Mouse (Mus musculus) frontal cortex, adult 2 months (tissue): ENCODE measurements around the gene 1600014C23Rik. TPM values are rescaled to one million over a fixed set of nuclear protein-coding genes. Genes with fewer than 3 reads are reported as not detected.

Experiments used
- DNase-seq, 2 experiments: peaks; one replicate each; pipeline ENCODE4 v3.0.0; 2022; ENCODE audit warnings: low spot score in 1 of 2; ENCODE audit errors: extremely low spot score in 1 of 2
- polyA plus RNA-seq: library from polyadenylated mRNA; depleted of rRNA; stranded (reverse); fragments of >200 nt; gene quantifications from 2 replicates; pipeline ENCODE4 v1.2.3, GENCODE M21; 2012; rRNA removed

The 1600014C23Rik gene
- 0.22 and 0.27 TPM in 2 replicates for polyA plus RNA-seq

DNA sequence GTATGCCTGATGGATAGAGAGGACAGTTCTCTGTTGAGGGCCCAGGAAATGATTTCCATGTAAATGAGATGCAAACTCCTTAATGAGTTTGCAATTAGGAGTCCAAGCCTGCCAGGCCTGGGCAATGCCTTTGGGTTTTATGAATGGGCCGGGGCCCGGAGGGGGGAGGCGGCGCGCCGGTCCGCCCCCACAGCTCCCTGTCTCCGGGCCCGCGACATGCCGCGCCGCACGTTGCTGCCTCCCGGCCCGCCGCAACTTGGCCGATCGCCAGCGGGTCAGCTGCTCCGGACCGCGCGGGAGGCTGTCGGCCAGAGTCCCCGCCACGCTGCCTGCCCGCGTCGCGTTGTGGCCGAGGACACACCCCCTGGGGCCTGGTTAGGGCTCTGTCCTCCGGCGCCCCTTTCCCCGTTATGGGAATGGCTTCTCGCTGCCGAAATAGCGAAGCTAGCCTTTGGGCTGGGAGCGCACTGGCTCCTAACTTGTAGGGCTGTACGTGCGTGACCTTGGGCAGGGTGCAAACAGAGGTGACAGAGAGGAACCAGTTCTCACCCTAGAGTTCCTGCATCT, at the start of gene 1600014C23Rik:
1600014C23Rik (minus strand) TSS at position 110 of the 567 bp plus-strand sequence.
- peak; percentile 49 to 63 for DNase-seq

DNA sequence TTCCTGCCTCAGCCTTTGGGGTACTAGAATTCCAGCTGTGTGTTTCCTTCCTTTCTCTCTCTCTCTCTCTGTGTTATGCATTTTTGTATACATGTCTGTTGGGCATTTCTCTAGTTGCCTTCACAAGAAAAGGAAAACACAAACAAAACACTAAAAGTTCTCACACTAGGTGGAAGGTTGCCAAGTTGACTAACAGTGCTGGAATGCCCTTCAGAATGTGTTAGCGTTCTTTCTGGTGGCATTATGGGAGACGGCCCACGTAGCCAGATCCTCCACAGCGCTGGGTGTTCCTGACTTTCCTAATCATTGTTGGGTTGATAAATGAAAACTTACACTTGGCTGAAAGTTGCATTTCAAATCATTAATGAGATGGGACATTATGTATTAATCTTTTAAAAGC, 44.8 kb upstream of the 1600014C23Rik start:
- no peak for DNase-seq

DNA sequence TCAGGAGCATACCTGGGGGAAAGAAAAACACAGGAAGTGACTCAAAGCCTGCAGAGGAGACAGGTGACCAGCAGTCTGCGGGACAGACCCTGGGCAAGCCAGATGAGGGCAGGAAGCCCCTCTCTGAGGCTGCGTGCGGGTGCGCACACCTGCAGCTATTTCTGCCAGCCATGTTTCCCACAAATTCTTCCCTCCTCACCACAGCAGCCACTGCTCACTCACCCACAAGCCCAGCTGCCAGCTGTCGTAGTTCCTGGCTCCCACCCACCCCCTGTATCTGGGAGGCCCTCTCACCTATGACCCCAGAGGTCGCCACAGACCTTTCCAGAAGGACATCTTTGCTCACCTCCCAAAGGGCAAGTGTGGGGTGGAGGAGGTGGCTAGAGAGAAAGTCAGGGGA, 43.8 kb upstream of the 1600014C23Rik start:
- DNase-seq: no peak

GRCm38 (mm10) chr17:45776185-45776584, 42.5 kb upstream of the 1600014C23Rik start:
- no peak for DNase-seq

GRCm38 (mm10) chr17:45775468-45775867, 41.8 kb upstream of the 1600014C23Rik start:
- no peak for DNase-seq

- no peak for DNase-seq
Measured at GRCm38 (mm10) chr17:45772566-45772965, 38.9 kb upstream of the 1600014C23Rik start.

DNA sequence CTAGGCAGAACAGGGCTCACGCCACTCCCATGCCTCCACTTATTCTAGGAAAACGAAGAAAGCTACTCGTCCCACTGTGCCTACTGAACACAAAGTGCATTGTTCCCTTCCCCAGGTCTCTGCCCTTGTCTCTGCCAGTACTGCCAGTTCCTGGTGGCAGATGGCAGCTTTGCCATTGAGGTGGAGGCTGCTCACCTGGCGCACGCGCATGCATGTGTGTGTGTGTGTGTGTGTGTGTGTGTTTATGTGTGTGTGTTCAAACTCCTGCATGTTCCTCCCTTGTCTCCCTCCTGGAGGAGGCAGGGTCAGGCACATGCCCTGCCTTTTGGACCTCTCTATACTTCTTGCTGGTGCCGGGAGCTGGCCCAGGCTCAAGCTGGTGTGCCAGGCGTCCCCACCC, 38.5 kb upstream of the 1600014C23Rik start:
- no peak for DNase-seq

GRCm38 (mm10) chr17:45770441-45770840, 36.8 kb upstream of the 1600014C23Rik start:
- DNase-seq: no peak

DNA sequence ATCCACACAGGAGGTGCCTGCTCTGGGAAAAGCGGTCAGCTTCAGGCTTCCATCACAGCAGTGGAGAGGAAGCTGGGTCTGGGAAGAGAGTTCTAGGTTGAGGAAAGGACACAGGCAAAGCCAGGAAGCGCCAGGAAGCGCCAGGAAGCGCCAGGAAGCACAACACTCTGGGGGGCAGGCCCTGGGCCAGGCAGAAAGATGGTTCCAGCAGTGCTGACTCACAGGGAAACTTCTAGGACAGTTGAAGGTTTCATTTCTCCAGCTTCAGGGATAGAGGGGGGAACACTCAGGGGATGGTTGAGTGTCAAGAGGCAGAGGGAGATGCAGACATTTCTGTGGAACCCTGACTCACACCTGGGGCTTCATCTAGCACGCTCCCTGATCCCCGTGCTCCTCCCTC, 36.2 kb upstream of the 1600014C23Rik start:
- DNase-seq: no peak

GRCm38 (mm10) chr17:45767536-45768146, 34.0 kb upstream of the 1600014C23Rik start:
- DNase-seq: no peak

GRCm38 (mm10) chr17:45766735-45767535, 33.3 kb upstream of the 1600014C23Rik start:
- DNase-seq: peak; percentile 81 to 86

- peak in 1 of 2 experiments; percentile 9 for DNase-seq
Measured at GRCm38 (mm10) chr17:45765914-45766313, 32.3 kb upstream of the 1600014C23Rik start.

DNA sequence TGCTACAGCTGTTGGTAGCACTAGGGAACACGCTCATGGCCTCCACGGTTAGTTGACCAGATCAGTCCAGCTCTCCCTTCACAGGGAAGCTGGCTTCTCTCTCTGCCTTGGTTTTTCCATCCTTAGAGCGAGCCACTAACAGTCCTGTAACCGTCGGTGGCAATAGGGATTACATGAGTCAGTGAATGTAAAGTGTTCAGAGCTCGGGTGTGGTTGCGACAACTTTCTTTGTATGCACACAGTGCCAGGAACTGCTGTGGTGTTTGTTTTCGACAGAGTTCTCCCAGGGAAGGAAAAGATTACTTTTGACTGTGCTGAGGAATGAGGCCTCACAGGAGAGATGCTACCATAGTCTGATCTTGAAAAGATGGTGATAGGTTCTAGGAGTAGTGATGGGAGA, 29.5 kb upstream of the 1600014C23Rik start:
- no peak for DNase-seq

GRCm38 (mm10) chr17:45761902-45762301, 28.3 kb upstream of the 1600014C23Rik start:
- peak in 1 of 2 experiments; percentile 27 for DNase-seq

DNA sequence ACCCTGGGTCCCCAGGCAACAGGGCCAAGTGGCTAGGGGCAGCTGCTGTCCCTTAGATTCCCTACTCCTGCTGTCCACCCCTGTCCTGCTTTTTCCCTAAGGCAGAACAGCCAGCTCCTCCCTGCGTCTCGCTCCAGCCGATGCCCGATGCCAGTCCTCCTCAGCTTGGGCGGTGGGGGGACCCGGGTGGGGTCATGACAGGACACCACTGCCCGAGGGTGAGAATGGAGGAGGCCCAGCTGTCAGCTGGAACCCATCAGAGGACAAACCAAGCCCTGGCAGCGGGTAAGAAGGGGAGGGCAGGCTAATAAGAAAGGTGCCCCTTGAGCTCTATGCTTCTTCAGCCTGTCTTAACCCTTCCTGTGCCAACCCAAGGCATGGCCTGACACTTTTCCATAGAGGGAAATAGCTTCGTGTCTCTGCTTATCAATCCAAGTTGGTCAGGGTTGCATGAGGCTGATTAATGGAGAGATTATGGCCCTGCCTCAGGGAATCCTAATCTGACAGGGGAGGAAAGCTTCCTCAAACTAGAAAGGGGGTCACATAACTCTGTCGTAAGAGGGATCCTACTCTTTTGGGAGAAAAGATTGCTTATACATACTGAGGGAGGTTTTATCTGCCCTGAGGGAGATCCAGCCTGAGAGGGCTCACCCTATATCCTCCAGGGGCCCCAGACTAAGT, 27.5 kb upstream of the 1600014C23Rik start:
- DNase-seq: no peak

DNA sequence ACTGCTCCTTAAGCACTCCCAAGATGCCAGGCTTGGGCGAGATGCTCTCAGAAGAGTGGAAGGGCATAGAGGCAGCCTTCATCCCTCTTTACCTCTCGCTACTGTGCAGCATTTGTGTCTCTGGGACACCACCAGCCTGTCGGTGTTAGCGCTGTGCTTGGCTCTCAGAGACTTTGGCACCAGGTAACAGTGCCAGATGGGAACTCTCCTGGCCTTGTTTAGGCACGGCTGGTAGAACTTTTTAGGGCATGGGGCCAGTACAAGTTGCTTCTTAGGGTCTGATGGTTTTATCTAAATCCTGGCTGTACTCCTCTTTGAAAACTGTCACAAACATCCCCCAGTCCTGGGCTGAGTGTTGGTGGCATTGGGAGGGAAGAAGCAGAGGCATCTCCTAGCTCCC, 26.1 kb upstream of the 1600014C23Rik start:
- DNase-seq: no peak

DNA sequence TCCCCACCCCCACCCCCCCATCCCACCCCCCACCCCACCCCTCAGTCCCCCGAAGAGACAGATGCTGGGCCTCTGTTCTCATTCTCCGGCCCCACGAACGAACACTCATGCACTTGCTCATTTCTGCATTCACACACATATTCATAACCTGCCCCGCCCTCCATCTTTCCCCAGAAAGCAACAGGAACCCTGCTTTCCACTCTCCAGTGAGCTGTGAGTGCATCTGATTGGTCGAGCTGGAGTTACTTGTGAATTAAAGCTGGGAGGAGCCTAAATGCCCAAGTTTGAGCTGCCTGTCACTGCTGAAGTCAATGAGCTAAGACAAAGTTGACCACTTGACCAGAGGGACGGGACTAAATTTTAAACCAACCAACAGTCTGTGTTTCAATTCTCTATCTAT, 25.2 kb upstream of the 1600014C23Rik start:
- no peak for DNase-seq

- DNase-seq: no peak
Measured at GRCm38 (mm10) chr17:45757932-45758331, 24.3 kb upstream of the 1600014C23Rik start.

- no peak for DNase-seq
Measured at GRCm38 (mm10) chr17:45756831-45757230, 23.2 kb upstream of the 1600014C23Rik start.

- no peak for DNase-seq
Measured at GRCm38 (mm10) chr17:45756391-45756790, 22.7 kb upstream of the 1600014C23Rik start.
